Mouse (Mus musculus) left cerebral cortex, postnatal 14 days (tissue): Measurements from ENCODE around the gene St3gal4. TPM values are rescaled to one million over a fixed set of nuclear protein-coding genes. Genes with fewer than 3 reads are reported as not detected.

Source experiments
- DNase-seq, 2 experiments: peaks; one replicate each; pipeline ENCODE4 v3.0.0; 2021 to 2022; ENCODE audit warnings: low spot score in 2 of 2, mixed read lengths in 1 of 2
- intact Hi-C: fragments of 180-260 bp; cut with DNase I; formaldehyde crosslinking; loops from one replicate; pipeline ENCODE4 v1.15.1; 2025
- total RNA-seq, 2 experiments: library from RNA; stranded (reverse); gene quantifications; 2 replicates each; pipeline ENCODE4 v1.2.3; 2021

Gene St3gal4
- total RNA-seq, 2 experiments from 2014 or later, result 28.2 to 29.9 TPM

GRCm38 (mm10) chr9:35135575-35135974, 16.5 kb upstream of the St3gal4 start:
- intact Hi-C loops, result no loop called here
- DNase-seq, result peak; percentile 30 to 33

DNA sequence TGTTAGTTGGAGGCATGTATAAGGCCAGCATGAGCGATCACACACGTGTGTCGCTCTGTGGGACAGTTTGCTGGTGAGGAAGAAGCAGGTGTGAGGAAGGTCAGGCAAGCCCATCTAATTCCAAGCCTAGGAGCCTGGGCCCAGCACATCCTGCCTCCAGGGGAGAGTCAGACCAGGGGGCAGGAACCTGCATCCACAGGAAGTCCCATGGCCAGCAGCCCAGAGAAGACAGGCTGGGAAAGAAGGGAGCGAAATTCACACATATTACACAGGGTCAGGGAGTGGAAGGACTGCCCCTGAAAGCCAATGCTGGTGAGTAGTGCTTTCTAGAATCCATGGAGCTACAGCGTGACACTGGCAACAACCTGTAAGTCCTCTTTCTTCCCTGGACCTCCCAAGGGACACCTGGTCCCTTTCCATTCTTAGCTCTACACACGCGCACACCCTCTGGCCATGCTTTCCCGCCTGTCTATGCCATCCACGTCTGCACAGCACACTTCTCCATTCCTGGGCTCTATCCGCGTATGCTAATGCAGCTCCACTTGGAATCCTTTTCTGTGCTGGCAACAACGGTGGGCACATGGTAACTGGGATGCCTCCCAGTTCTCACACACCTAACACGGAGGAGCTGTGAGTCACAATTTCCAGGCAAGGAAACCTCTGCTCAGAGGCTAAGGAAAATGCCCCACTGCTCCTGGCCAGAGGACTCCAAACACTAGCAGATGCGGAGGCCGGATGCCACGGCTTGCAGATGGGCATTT, 12.7 kb upstream of the St3gal4 start:
- DNase-seq, result peak; percentile 58 to 75
- intact Hi-C loops, result no loop called here

DNA sequence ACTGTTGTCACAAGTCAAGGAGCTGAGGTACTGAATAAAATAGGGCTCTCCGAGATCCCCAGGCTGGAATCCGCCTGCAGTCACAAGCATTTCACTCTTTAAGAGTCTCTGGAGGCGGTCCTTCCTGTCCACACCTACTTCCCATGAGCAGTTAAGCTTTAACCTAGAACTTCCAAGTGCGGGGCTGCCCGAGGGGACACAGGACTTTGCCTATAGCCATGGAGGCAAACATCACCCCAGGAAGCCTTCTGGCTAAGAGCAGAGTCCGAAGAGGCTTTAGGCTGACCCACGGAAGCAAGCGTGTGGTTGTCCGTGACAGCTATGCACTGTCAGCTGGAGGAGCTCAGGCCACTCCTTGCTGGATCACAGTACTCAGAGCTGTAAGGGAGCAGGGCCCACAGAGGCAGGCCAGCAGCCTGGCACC, 9.9 kb upstream of the St3gal4 start:
- DNase-seq, result no peak
- intact Hi-C loops, result no loop called here

DNA sequence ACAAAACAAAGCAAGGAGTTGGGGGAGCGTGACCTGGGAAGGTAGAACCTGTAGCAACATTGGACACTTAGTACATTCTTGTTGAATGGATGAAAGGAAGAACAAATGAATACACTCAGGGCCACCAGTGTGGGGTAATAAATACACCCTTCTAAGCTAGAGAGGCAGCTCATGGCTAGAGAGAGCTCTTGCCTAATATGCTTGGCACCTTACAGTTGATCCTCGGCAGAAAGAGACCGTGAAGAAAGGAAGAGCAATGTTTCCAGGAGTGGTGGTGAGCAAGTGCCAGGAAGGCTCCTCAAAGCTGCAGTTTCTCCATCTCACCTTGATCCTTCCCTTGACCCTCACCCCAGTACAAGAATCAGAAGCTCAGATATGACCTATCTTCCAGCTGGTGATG, 9.5 kb upstream of the St3gal4 start:
- intact Hi-C loops, result no loop called here
- DNase-seq, result no peak

GRCm38 (mm10) chr9:35127561-35127960, 8.5 kb upstream of the St3gal4 start:
- DNase-seq, result no peak
- intact Hi-C loops, result no loop called here

- intact Hi-C loops, result no loop called here
- no peak for DNase-seq
Measured at GRCm38 (mm10) chr9:35127147-35127546, 8.1 kb upstream of the St3gal4 start.

- DNase-seq, result no peak
- intact Hi-C loops, result no loop called here
Measured at GRCm38 (mm10) chr9:35124678-35124955, 5.5 kb upstream of the St3gal4 start.

DNA sequence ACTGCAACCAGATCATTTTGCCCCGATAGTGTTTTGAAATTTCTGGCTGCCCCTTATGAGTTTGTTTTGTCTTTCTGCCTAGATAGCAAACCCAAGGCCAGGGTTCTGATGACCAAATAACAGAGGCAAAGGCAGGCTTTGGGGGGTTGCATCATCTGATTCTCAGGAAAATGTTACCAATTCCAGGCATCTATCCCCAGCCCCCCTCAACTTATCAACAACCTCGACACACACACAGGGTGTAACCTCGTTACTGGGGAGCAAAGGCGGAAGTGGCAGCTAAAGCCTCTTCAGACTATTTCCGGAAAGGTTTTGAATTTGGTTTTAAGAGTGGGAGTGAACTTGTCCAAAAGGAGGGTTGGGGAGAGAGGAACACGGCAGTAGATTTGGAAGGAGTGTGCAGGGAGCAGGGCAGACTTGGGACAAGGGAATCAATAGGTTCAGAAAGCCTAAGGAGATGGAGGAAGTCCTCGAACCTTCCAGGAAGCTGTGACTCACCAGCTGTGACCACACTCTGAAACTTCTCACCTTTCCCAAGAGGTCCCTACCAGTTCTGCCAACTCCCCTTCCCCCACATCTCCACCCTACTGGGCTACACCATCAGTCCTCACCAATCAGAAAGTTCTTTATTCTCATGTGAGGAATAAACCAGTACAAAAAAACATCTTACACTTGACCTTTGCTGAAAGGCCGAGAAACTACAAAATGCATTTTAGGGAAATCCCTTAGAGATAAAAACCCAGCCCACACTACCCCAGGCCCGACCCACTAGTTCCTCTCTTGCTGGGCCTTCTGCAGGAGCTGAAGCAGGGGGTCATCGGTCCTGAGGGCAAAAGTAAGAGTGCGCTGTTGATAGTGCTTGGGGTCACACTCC, 5.0 kb upstream of the St3gal4 start:
- intact Hi-C loops, result no loop called here
- DNase-seq, result no peak

DNA sequence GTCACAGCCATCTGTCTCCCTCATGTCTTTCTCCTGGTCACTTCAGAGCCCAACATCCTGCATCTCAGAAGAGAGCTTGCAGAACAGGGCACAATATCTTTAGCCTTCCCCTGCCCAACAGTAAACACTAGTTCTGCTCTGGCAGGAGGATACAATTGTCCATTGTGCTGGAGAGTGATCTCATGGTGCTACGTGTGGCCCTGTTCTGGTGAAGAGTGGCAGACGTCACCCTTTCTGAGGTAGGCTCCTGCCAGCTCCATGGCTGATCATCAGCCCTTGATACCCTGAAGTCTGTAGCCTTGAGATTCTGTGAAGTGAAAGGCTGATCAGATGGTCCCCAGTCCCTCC, 4.4 kb upstream of the St3gal4 start:
- no peak for DNase-seq
- intact Hi-C loops, result no loop called here

DNA sequence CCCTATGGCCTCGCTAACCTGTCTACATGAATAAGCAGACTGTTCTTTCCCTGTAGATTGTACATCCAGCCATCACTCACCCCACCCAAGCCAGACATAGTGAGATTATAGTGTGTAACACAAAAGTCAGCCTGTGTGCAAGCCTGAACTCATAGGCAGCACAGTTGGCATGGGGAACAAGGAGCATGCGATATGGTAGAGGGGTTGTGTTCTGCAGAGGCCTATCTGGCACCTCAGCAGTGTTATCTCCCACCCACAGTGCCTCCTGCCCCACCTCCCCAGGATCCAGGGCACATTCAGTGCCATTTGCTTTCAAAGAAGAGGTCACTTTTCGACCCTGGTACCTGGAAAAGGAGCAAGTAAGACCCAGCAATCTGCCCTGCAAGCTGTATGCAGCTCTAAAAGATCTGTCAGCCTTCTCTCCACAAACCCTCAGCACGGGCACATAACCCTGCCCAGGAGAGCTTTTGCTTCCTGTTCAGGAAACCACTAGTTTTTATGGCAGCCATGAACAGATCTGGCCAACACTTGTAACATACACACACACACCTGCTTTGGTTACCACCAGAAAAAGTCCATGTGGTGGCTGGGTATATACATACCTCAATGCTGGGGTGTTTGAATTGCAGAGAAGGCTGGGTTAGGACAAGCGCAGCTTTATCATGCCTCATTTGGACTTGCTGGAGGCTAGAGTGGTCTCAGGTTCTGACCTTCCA, 3.6 kb upstream of the St3gal4 start:
- intact Hi-C loops, result no loop called here
- DNase-seq, result no peak

DNA sequence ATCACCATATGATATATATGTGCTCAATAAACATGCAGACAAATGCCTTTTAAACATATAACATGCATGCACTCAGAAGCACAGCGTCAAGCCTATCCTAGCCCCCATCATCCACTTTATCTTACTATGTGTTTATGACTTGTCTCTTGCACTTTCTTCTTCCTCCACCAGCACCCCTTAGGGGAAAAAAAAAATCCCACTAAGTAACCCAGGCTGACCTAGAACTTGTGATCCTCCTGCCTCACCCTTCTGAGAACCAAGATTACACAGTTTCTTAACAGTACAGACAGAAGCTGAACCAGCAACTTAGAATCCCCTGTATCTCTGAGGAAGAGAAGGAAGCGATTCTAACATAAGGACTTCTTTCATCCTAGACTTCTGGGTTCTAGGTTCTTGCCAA, 505 bp downstream of the St3gal4 start:
- intact Hi-C loops, result loop anchor here (5.0 kb wide), 1 partner anchor 86 kb away; no protein-coding TSS in a partner anchor
- no peak for DNase-seq

GRCm38 (mm10) chr9:35117384-35118295, 1.4 kb downstream of the St3gal4 start:
- peak in 1 of 2 experiments; percentile 17 for DNase-seq
- intact Hi-C loops, result loop anchor here (2.0 to 5.0 kb wide), 2 partner anchors 39 to 85 kb away; no protein-coding TSS in a partner anchor

GRCm38 (mm10) chr9:35116391-35117381, 2.4 kb downstream of the St3gal4 start:
- DNase-seq, result peak; percentile 60 to 72
- intact Hi-C loops, result loop anchor here (2.0 to 5.0 kb wide), 2 partner anchors 40 to 84 kb away; no protein-coding TSS in a partner anchor

- DNase-seq, result no peak
- intact Hi-C loops, result loop anchor here (2.0 to 5.0 kb wide), 2 partner anchors 41 to 84 kb away; no protein-coding TSS in a partner anchor
Measured at GRCm38 (mm10) chr9:35115804-35116203, 3.3 kb downstream of the St3gal4 start.

- intact Hi-C loops, result loop anchor here (5.0 kb wide), 1 partner anchor 83 kb away; no protein-coding TSS in a partner anchor
- DNase-seq, result no peak
Measured at GRCm38 (mm10) chr9:35115299-35115698, 3.8 kb downstream of the St3gal4 start.

GRCm38 (mm10) chr9:35114234-35114633, 4.8 kb downstream of the St3gal4 start:
- intact Hi-C loops, result no loop called here
- no peak for DNase-seq

- intact Hi-C loops, result no loop called here
- peak in 1 of 2 experiments; percentile 27 for DNase-seq
Measured at GRCm38 (mm10) chr9:35111941-35112595, 7.0 kb downstream of the St3gal4 start.
